Mouse (Mus musculus) inflammation-experienced regulatory T-cells, adult 6 months (primary cell): Measurements from ENCODE around the gene Ssbp3. TPM values are rescaled to one million over a fixed set of nuclear protein-coding genes. Genes with fewer than 3 reads are reported as not detected.

Experiments
- ATAC-seq: one replicate; pipeline ENCODE4 v1.8.0; 2017
- polyA plus RNA-seq, 3 experiments: library from polyadenylated mRNA; unstranded; fragments of 100-300 nt; shearing (Covaris generic); gene quantifications; one replicate each; pipeline ENCODE4 v1.2.1; 2017

The Ssbp3 gene
- 10 to 100 TPM; 36.1 to 45.6 (median 43.4) TPM for polyA plus RNA-seq

- peak; percentile 64 for ATAC-seq
These were observed at the start of gene Ssbp3 for GRCm38 (mm10) chr4:106910201-106911172. Gene Ssbp3, plus strand, starts transcription at chr4:106910701.

GRCm38 (mm10) chr4:106861871-106862270 lies 48.6 kb upstream of the Ssbp3 start:
- ATAC-seq, result no peak

GRCm38 (mm10) chr4:106862317-106862716 lies 48.2 kb upstream of the Ssbp3 start:
- no peak for ATAC-seq

DNA sequence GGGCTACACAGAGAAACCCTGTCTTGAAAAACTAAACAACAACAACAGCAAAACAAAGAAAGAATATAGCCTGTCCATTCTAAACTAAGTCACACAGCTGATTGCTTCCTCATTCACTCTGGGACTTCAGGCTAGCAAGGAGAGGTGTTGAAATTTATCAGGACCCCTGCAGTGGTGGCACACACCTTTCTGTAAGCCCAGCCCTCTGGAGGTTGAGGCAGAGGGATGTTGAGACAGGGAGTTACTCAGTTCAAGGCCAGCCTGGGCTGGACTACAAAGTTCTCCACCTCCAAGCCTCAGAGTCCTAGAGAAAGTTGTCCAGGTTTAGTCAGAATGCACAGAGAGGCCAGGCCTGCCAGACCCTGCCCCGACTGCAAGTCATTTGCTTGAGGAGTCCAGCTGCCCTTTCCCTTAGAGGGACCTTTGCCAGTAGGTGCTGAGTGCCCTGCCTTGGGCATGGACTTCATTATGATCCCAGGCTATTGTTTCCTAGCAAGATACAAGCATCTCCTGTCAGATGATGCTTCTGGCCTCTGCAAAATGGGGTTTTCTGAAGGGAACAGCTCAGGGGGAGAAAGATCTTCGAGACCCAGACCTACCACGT lies 47.6 kb upstream of the Ssbp3 start:
- no peak for ATAC-seq

DNA sequence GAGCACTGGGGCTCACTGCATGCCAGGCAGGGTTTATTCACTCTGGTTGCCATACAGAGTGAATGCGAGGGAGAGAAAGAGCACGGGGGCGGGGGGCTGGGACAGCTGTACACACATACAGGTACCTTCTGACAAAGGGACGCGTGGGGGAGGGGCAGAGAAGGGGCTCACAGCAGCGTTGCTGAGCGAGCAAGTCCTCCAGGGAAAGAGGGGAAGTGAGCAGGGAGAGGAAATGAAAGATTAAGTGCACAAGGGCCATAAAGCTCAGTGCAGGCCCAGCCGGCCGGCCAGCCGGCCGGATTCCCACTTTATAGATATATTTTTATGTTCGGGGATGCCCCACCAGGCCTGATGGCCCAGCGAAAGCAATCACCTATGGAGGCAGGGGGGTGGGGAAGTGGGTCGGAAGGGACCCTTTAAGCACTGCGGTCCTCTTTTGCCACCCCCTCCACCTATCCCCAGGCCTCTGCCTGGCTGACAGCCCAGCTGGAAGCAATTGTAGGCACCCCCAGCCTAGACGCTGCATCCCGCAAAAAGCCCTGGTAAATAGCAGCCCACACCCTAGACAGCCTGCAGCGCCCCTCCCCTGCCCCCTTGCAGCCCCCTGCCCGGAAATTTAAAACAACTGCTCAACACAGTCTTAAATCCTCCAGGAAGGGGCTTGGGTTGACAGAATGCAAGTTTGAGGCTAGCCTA lies 44.9 kb upstream of the Ssbp3 start:
- no peak for ATAC-seq

GRCm38 (mm10) chr4:106866381-106866780 lies 44.1 kb upstream of the Ssbp3 start:
- no peak for ATAC-seq

GRCm38 (mm10) chr4:106866845-106867244 lies 43.7 kb upstream of the Ssbp3 start:
- no peak for ATAC-seq

- ATAC-seq, result peak; percentile 52
These were observed 41.6 kb upstream of the Ssbp3 start for GRCm38 (mm10) chr4:106868737-106869438.

GRCm38 (mm10) chr4:106869539-106869951 lies 41.0 kb upstream of the Ssbp3 start:
- peak; percentile 74 for ATAC-seq

DNA sequence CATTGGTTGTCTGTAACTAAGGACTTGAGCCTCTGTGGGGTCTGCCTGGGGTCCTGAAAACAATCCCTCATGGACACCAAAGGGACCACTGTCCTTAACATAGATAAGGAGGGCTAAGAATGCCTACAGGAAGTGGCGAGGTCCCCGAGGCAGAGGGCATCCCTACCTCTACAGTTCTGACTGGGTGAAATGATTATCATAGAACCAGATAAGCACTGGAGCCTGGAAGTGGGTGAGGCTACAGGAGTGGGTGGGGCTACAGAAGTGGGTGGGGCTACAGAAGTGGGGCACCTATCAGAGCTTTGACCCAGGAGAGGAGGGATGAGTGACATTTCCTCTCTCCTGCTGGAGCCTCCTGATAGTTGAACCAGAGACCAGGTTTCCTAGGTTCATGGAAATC lies 39.9 kb upstream of the Ssbp3 start:
- peak; percentile 76 for ATAC-seq

DNA sequence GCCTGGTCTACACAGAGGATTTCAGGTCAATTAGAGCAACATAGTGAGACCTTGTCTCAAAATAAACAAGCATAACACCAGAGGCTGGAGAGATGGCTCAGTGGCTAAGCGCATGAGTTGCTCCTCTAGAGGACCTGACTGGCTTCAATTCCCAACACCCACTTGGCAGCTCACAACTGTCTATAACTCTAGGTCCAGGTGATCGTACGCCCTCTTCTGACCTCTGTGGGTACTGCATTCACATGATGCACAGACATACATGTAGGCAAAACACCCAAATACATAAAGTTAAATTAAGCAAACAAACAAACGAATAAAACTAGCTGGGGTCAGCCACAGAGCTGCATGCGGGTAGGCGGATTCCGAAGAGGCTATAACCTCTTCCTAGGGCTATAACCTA lies 36.0 kb upstream of the Ssbp3 start:
- no peak for ATAC-seq

GRCm38 (mm10) chr4:106881101-106881500 lies 29.4 kb upstream of the Ssbp3 start:
- peak; percentile 58 for ATAC-seq

- peak; percentile 86 for ATAC-seq
These were observed 27.4 kb upstream of the Ssbp3 start for GRCm38 (mm10) chr4:106883149-106883548.

- ATAC-seq, result no peak
These were observed 24.0 kb upstream of the Ssbp3 start for GRCm38 (mm10) chr4:106886307-106887085.

GRCm38 (mm10) chr4:106896086-106896485 lies 14.4 kb upstream of the Ssbp3 start:
- no peak for ATAC-seq

DNA sequence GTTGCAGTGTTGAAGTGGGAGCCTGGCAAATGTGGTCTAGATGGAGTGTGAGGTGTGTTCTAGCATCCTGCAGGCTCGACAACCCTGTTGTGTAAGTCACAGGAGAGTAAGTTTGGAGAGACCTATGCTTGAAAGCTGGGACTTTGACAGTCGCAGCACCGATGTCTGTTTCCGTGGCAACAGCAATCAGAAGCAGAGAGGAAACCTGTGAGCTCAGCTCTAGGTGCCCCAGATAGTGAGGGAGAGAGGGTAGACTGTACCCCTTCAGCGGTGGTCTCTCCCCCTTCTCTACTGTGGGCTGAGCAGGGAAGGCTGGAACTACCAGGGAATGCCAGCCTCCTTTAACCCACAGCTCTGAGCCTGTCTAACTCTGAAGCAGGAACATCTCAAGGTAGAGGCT lies 11.6 kb upstream of the Ssbp3 start:
- ATAC-seq, result no peak

- ATAC-seq, result no peak
These were observed 11.0 kb upstream of the Ssbp3 start for GRCm38 (mm10) chr4:106899471-106899870.

DNA sequence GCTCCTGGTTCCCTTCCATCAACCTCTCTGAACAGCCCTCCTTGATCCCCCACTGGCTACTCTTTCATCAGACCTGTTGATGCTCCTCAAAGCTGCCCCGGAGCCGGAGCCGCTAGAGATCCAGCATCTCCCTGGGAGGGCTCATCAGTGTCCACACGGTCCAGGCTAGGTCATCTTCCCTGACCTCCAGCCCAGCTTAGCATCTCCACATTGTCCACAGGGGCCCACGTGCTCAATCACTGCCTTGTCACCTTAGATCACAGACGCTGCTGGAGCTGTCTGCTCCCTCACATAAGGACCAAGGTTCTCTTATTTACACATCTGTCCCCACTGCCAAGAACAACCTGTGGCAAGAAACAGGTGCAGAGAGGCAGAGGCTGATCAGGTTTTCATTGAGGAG lies 9.8 kb upstream of the Ssbp3 start:
- no peak for ATAC-seq

- no peak for ATAC-seq
These were observed 8.9 kb upstream of the Ssbp3 start for GRCm38 (mm10) chr4:106901610-106902009.

DNA sequence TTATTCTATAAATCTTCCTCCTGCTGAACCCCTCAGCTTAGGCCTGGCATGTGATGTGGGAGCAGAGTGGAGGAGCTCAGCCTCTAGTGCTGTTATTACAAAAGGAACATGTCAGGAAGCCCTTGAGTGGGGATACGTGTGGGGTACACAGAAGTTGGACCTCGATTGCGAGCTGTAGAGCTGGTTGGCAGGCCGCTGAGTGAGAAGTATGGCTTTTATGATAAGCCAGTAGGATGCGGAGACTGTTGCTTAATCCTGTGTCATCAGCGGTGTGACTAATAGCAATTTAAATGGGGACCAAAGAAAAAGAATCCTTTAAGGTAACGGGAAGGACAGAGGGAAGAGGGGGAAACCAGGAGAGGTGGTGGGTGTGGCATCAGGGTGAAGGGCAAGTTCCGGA lies 8.3 kb upstream of the Ssbp3 start:
- ATAC-seq, result no peak

DNA sequence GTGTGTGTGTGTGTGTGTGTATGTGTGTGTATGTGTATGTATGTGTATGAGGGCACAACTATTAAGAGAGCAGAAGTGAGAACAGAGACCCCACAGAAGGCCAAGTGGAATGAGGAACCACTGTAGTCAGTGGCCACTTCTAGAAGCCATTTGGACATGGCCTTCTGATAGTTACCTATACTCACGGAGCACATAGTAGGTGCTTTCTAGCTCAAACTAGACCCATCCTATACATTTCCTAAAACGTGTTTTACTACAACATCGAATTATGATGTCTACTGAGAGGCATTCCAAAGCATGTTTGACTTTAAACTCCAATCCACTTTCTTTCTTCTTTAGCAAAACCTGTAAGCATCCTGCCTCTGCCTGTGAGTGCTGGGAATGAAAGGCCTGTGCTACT lies 4.6 kb upstream of the Ssbp3 start:
- no peak for ATAC-seq
